Mouse (Mus musculus) heart, adult 2 months (tissue): ENCODE results near the gene Clp1.

Experiments used
- CTCF ChIP-seq: fragments of 200-600 bp; IDR thresholded peaks from 2 replicates; pipeline ENCODE4 v1.8.1; 2022; ENCODE audit warnings: antibody characterized with exemption, mild to moderate bottlenecking, moderate library complexity
- EP300 ChIP-seq: fragments of 200-500 bp; IDR thresholded peaks from 2 replicates; pipeline ENCODE4 v1.6.1; 2011; ENCODE audit warnings: low read depth, low read length, control low read depth; ENCODE audit not compliant: insufficient read depth
- POLR2A ChIP-seq: fragments of 200-500 bp; IDR thresholded peaks from 2 replicates; pipeline ENCODE4 v1.6.1; 2011; ENCODE audit warnings: mild to moderate bottlenecking, low read depth, low read length, control low read depth; ENCODE audit not compliant: insufficient read depth

DNA sequence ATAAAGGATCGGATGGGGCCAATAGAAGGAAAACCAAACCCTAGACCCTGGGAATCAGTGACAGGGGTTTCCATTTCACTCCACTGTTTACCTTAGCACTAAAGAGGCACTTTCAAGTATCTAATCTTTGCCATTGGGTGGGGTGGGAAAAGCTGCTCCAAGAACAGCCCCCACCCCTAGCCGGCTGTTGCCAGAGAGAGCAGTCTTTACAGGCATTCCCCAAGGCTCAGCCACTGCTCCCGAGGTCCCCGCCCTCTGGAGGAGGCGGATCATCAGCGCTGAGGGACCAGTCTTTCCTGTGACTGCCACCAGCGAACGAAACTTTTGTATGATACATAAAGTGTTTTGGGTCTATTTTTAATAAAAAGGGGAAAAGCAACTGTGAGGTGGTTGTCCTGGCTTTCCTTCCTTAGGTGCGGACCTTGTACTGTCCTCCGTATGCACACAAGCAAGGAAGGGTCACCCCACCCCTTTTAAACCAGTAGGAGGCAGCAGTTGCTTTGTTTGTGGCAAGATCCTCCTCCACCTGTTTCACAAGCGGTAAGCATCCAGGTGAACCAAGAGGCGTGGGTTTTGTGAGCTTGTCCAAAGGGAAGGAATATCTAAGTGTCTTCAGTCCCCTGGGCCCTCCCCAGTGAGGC, 11.2 kb upstream of the Clp1 start:
- TF ChIP-seq CTCF: peak; percentile 71
- 0 out of 2 replicates have a peak, but pooled peaks have one; percentile 15 for TF ChIP-seq EP300
- no peak for TF ChIP-seq POLR2A
